Mouse (Mus musculus) frontal cortex, postnatal 14 days (tissue): ENCODE results near the gene Hhipl1.

Experiments used
- DNase-seq, 2 experiments: peaks; one replicate each; pipeline ENCODE4 v3.0.0; 2022; ENCODE audit warnings: low spot score in 2 of 2

The Hhipl1 gene

DNA sequence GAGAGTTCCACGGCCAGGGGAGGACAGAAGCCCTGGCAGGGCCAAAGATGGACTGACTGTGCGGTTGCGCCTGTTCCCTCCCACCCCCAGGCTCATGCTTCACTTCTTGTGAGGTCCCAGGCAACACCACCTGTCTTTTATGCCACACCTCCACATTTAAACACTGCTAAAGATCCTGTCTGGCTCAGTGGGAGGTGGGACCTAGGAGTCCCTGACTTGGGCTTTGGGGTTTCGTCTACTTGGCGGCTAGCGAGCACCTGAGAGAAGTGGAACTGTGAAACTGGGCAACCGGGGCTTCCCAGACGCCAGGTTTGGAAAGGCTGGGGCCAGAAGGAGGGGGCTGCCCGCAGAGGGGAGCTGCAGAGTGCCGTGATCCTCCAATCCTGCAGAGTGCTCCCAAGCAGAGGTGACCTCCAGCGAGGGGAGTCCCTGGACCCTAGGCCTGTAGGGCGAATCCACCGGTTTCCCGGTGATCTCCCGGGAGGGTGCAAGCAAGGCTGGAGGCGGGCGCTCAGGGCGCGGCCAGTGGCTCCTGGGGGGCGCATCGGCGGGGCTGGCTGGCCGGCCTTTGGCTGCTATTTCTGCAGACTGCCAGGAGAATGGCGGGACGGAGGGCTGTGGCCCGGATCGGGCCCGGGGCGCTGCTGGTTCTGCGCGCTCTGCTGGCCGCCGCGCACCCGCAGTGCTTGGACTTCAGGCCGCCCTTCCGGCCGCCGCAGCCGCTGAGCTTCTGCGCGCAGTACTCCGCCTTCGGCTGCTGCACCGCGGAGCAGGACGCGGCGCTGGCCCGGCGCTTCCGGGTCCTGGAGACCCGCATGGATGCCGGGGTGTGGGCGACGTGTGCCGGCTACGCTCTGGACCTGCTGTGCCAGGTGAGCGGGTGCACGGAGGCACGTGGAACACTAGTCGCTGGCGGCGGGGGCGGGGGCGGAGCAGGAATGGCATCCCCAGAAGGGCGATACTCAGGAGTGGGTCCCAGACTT, at the start of gene Hhipl1:
Gene Hhipl1 (plus strand): TSS at position 459 of the 983 bp plus-strand sequence.
- DNase-seq = no peak

DNA sequence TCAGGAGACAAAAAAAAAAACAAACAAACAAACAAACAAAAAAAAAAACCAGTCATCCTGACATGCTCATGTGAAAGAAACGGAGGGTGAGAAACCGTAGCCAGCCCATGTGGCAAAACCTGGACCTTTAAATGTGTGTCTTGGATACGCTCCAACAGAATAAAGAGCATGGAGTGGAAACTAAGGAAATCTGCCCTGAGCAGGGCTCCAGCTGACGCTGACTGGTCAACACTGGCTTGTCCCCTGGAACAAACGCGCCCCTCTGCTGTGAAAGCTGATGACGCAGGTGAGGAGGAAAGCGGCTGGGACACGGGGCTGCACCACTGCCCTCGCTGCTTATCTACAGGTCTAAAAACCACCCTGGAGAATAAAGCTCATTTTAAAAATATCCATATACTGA, 49.3 kb upstream of the Hhipl1 start:
- DNase-seq = no peak

DNA sequence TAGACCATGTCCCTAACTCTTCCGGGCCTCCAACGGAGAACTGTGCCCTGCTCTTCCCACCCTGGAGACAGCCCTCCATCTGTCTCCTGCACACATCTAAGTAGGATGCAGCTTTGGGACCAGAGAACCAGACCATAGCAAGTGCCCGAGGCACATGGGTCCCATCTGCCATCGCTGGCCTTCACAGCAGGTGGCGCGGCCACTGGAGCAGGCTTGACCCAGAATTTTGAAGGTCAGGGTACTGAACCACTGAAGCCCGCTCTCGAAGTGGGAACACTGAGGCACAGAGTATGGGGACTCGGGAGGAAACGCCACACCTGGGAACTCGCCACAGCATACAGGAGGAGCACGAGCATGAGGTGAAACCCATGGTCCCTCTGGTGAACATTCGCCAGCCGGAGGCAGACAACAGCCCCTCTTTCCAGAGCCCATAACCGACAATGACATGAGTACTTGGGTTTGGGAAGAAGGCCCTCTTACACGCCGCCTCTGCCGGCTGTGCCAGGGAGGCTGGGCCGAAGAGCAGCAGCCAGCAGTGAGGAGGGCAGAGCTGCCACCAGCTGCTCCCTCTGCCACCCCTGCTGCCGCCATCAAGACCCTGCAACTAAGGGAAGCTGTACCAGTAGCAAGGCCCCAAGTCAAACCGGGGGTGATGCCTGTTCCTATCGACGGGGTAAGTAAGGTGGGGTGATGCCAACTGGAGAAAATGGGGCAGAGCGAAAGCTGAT, 46.6 kb upstream of the Hhipl1 start:
- no peak for DNase-seq

DNA sequence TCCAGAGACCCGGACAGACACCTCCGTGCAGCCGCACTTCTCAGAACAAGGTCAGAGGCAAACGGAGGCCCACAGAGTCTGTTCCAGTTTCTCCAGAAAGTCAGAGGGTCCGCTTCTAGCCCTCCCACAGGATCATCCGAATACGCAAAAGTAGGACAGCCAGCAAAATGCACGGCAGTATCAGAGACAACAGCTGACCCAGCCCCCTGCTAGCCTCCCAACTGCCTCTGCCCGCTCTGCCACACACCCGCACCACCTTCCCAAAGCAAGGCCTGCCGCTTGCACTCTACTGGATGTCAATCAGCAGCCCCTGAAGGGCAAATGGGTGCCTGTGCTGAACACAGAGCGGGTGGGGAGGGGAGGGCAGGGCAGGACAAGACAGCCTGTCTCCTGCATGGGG, 45.1 kb upstream of the Hhipl1 start:
- no peak for DNase-seq

DNA sequence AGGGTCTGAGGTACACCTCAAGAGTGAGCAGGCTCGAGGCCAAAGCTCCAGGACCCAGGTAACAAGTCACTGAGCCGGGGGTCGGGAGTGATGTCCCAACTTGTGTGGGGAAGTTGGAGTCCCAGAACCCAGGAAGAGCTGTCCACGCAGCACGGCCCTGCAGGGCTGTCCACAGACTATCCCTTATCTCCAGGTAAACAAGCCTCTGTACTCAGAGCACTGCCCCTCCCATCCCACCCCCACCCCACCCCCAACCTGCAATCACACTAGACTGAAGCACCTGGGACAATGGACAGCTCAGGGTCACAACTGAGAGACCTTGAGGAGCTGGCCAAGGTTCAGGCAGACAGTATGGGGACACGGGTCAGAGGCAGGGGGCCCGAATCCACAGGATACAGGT, 41.2 kb upstream of the Hhipl1 start:
- no peak for DNase-seq

DNA sequence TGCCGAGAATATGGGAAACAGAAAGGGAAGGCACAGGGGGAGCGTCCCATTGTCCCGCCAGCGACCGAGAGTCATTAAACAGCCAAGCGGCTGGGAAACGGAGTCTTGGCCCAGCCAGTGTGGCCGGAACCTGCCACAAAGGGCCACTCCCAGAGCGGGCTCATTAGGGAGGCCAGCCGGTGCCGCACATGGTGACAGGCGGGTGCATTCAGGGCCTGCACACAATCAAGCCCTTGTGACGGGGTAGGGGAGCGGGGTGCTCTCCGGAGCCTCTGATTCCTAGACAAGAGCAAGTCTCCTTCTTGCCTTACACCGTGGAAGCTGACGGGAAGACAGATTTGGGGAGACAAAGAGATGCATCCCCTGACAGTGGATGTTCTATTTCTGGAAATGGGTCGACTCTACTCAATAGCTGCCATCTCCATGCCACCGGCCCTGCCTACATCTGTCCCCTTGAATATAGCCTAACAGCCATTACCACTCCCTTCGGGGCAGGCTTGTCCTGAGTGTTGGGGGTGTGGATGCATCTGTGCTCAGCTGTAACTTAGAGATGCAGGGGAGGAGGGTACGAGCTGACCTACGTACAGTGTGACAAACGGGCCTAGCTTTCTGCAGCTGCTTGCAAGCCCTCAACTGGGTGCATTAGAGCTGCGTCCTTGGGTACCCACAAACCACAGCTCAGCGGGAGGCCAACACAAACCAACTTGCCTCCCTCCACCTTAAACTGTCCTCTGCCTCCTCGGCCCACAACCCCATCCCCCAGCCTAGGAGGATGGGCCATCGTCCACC, 40.0 kb upstream of the Hhipl1 start:
- DNase-seq = no peak

DNA sequence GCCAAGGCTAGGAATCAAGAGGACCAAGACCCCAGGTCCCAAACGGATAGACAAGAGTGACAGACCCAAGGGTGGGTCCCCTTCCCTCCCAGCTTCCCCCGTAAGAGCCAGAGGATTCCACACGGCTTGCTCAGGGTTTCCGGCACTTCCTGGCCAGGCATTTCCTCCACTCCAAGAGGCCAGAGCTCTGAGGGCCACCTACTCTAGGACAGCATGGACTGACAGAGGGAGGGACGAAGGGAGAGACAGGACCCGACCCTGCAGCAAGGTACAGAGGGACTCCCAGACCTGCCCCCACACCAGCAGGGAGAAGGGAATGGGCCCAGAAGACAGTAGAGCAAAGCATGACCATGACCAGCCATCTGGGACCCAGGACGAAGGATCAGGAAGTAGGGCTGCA, 38.4 kb upstream of the Hhipl1 start:
- DNase-seq = no peak

DNA sequence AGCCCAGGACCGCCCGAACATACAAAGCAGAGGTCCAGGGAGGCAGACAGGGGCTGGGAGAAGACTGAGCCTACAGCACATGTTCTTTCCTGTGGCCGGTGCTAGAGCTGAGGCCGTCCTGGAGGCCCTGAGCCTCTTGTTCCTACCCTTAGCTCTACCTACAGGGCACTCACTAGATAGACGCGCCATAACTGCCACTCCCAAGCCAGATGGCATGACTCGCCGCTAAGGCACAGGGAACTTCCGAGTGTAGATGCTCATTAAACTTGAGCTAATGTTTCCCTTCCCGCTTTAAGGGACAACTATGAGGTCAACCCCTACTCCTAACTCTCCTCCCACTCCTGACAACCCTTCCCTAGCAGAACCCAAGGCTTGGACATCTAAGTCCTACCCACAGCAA, 37.1 kb upstream of the Hhipl1 start:
- no peak for DNase-seq

DNA sequence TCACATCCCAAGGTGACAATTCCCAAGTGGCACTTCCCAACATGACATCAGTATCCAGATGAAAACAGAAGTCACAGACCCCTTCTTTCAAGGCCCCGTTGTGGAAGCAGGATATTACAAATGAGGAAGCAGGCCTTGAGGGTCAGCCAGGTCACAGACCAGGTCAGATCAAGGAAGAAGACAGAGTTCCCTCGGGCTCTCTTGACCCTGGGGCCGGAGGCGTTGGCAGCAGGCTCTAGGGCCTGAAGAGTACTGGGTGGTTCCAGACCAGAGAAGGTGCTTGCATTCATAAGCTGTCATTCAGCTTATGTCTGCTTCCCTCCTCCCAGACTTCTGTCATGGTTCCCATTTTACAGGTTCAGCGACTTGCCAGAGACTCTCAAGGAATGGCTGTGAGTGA, 36.4 kb upstream of the Hhipl1 start:
- no peak for DNase-seq

DNA sequence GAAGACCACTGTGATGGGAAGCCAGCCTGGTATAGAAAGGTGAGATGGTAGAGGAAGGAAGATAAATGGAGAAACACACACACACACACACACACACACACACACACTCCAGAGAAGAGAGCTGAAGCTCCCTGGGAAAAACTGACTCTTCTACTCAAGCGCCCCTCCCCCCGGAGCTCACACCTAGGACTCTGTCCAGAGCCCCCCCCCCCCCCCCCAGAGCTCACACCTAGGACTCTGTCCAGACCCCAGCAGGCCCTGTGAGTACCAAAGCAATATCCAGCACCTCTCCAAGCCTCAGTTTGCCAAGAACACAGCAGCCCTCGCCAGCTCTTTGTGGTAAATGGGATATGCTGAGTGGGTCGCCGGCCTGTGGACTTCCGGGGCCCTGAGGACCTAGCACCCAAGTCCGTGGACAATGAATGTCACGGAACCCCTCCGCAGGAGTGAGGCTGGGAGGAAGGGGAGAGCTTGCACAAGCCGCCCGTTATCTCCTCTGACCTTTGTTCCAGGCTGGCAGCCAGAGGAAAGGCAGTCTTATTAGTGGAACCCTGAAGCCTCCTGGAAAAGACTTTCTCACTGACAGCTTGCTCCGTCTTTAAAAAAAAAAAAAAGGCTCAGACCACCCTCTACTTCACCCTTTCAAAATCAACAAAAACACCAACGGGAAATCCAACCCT, 35.7 kb upstream of the Hhipl1 start:
- no peak for DNase-seq

DNA sequence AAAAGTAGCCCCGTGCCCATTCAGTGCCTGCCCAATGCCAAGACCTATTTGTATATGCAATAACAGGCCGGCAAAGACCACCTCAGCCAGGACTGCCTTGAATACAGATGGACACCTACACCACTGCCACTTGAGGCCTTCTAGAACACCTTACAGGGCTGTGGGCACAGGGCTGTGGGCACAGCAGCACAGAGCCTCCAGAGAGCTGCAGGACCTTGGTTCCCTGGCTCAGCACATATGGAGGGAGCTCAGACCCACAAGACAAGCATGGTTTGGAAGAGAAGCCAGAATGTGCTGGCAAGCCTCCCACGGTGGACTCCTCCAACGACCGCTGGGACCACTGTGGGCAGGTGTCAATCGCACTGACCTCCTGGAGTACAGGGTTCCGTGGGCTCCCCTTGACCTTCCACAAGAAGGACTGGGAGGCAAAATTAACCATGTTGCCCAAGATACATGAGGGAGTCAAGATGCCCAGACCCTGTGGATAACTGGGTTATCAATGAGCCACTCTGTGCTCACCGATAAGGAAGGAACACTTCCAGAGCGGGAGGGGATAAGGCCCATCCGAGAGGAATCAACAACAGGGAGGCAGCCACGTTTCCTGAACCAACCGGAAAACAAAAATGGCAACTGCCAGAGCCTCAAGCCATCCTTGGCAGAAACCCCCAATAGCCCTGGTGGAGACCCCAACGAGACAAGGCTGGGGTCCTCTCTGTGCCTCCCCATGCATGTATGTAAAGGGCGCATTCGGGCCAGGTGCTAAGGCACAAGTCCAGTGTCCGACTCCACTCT, 34.5 kb upstream of the Hhipl1 start:
- no peak for DNase-seq

DNA sequence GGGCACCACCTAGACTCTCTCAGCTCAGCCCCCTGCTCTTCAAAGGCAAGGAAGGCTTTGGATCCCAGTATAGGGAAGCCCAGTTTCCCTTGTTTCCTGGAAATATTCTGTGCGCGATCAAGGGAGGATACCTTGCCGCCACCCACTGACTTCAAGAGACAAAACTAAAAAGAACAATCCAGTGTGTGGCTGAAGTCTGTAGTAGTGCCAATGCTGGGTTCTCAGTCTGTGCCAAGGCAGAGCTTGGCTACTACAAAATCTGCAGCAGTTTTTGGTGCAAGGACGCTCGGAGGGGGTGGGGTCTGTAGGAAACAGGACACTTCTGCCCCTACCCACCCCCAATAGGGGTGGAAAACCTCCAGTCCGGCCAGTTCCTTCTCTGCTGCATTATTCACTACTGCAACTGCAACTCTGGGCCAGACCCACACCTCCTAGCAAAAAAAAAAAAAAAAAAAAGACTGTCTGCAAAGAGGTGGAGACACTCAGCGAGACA, 33.9 kb upstream of the Hhipl1 start:
- DNase-seq = no peak

DNA sequence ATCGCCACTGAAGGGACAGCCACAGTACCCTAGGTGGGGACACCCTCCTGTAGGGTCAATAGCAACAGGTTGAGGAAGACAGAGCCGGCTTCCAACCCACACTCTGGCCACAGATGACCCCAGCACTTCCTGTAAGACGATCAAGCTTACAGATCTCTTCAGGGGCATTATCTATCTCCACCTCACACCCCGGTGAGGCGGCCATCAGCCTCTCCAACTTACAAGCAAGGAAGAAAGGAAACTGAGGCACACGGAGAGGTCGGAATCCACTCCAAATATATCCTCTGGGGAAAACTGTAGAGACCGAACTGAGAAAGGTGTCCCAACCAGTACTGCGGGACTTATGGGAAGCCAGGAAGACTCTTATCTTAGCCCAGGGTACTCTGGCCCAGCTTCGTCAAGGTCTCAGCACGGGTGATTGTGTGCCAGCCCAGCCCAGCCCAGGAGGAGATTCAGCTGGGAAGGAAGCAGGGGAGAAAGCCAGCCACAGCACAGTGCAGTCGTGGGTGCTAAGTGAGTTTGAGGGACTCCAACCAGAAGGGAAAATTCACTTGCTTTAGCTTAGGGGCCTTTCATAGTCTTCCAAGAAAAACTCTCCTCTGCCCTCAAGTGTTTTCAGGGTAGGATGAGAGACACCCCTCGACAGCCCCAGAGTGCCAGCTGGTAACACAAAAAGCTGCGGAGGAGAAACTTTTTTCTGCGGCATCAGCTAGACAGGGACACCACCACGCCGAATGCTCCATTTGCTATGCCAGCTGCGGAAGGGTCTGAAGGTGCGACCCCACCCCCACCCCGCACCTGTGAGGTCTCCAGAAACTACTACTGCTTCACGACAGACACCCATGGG, 32.4 kb upstream of the Hhipl1 start:
- no peak for DNase-seq

DNA sequence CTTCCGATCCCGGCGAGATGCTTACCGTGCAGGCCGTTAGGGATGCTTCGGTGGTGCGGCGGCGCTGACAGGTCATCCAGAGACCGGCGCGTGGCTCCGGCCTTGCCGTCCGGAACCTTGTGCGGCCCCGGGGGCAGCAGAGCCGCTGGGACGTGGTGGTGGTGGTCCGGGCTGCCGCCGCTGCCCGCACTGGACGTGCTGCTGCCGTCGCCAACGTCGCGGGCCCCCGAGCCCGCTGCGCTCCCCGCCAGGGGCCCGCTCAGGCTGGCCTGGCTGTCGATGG, 31.8 kb upstream of the Hhipl1 start:
- no peak for DNase-seq

DNA sequence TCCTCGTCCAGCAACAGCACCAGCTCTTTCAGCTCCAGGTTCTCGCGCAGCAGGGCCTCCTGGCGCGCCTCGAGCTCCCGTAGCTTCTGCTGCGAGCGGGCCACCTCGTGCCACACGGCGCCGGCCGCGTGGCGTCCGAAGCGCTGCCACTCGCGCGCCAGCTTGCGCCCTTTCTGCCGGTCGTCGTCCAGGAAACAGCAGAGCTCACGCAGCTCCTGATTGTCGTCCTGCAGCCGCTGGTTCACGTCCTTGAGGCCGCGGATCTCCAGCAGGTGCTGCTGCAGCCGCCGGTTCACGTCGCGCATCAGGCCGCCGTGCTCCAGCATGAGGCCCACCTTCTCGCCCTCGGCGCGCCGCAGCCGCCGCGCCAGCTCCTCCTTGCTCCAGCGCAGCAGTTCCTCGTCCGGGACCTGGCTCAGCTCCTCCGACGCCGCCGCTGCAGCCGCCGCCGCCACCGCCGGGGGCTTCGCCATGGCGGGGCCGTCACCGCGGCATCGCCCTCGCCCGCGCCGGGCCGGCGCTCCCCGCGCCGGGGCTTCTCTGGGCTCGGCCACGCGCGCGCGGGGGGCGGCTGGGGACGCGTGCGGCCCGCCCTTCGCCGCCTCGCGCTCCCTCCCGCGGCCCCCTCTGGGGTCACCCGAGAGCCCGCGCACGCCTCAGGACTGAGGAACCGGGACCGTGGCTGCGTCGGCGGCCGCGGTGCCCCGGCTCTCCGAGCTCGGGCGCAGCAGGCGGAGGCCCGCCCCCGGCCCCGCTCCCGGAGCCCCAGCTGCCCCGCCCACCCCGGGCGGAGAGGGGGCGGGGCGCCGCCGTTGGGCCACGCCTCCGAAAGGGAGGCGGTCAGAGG, 31.2 kb upstream of the Hhipl1 start, which contains the start of gene Ccdc85c:
Gene Ccdc85c (minus strand): TSS at position 765 of the 847 bp plus-strand sequence.
- peak in 1 of 2 experiments; percentile 38 for DNase-seq

DNA sequence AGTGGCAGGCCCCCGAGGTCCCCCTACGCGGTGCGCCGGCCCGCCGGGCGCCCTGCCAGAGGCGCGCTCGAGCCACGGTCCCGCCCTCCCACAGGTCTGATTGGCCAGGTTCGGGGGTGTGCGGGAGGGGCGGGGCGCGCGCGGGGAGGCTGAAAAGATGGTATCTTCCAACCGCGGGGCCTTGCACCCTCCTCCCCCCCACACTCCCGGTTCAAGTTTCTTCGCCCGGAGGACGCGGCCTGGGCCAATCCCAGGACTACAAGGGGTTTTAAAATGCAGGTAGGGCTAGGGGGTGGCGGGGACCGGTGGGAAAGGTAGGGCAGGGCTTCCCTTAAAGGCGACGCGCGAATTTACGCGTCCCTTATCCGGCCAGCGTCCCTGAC, 30.6 kb upstream of the Hhipl1 start:
- peak; percentile 95 for DNase-seq

DNA sequence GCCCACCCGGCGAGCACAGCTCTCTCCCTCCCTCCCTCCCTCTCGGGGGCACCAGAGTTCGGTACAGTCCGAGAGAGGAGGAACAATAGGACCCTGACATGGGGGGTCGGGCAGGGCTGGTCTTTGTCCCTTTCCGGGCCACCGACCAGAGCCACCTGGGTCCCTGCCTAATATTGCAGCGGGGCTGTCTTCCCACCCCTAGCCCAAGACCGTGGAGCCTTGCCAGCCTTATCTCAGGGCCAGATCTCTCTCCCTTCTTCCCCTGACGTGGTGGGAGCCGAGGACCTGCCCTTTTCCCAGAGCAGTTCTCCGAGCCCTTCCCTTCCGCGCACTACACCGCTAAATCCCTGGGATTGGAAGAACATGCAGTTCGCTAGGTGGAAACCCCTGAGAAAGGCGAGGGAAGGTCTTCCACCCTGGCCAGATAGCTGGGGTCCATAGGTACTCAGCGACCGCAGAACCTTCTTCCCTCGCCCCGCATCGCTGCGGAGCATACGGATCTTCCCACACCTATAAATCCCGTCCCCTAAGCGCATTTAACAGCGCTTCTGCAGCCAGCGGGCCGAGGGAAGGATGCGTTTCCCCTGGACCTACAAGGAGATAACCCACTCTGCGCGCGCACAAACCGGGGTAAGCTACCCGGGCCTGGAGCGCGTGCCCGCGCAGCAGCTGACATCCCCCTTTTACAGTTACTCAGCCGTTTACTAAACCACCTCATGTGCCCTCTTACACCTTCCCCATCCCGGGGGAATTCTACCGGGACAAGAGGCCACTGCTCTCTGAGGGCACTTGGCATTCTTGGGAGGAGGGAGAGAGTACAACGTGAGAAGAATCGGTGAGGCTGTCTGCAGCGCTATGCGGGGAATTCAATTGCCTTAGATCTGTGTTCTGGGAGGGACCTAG, 29.9 kb upstream of the Hhipl1 start:
- DNase-seq = peak; percentile 57 to 58

DNA sequence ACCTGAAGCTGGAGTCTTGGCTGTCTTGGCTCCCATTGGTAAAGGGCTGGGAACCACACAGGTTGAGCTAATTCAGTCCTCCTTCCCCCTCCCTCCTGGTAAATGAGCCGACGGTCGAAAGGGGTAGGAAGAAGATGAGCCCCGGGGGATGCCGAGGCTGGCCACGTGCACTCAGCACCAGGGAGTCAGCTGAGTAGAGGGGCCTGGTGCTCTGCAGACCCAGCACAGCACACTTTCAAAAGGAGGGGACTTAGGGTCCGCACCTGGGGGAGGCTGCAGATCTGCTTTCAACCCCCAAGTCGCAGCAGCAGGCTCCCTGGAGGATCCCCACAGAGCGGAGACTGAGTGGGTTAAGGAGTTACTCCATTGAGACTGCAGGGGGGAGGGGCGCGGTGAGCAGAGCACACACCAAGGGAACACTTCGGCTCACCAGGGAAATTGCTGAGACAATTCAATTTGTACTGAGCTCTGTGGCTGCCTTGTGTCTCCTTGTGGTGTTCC, 28.7 kb upstream of the Hhipl1 start:
- DNase-seq = no peak
